Mouse (Mus musculus) thymus, adult 2 months (tissue): ENCODE data around the gene Maz.

ENCODE experiments used
- CTCF ChIP-seq: fragments of 200-500 bp; IDR thresholded peaks from 2 replicates; pipeline ENCODE4 v1.5.1; 2012; ENCODE audit warnings: mild to moderate bottlenecking, control low read depth, low read length, moderate library complexity, borderline replicate concordance; ENCODE audit not compliant: control insufficient read depth, poor library complexity, insufficient read depth; ENCODE audit errors: extremely low read depth
- POLR2A ChIP-seq: fragments of 200-500 bp; IDR thresholded peaks from 2 replicates; pipeline ENCODE4 v1.6.1; 2012; ENCODE audit warnings: mild to moderate bottlenecking, low read length, control low read depth, moderate library complexity; ENCODE audit not compliant: control insufficient read depth, poor library complexity, insufficient read depth; ENCODE audit errors: extremely low read depth

GRCm38 (mm10) chr7:127055026-127055585 is 28.3 kb upstream of the Maz start:
- TF ChIP-seq CTCF (no peak), POLR2A (no peak)
